Mouse (Mus musculus) spleen, postnatal 10 days (tissue): ENCODE results near the gene Lmod1.

ENCODE experiments used
- DNase-seq, 2 experiments: peaks; one replicate each; pipeline ENCODE4 v3.0.0; 2021 to 2022; ENCODE audit warnings: low spot score in 2 of 2

Lmod1 gene

GRCm38 (mm10) chr1:135412130-135412529 lies 87.5 kb downstream of the Lmod1 start:
- no peak for DNase-seq

GRCm38 (mm10) chr1:135413996-135414395 lies 89.4 kb downstream of the Lmod1 start:
- DNase-seq = no peak
